Mouse (Mus musculus): ENCODE results near the gene Hoxa5. TPM values are rescaled to one million over a fixed set of nuclear protein-coding genes. Genes with fewer than 3 reads are reported as not detected.

The Hoxa5 gene
- 11.8 TPM for polyA plus RNA-seq (2014; fragmentation: Illumina TruSeq; extraction: RNeasy Lipid Tissue Mini Kit (QIAGEN cat#74804); ENCODE audit: low read depth, low replicate concordance)

DNA sequence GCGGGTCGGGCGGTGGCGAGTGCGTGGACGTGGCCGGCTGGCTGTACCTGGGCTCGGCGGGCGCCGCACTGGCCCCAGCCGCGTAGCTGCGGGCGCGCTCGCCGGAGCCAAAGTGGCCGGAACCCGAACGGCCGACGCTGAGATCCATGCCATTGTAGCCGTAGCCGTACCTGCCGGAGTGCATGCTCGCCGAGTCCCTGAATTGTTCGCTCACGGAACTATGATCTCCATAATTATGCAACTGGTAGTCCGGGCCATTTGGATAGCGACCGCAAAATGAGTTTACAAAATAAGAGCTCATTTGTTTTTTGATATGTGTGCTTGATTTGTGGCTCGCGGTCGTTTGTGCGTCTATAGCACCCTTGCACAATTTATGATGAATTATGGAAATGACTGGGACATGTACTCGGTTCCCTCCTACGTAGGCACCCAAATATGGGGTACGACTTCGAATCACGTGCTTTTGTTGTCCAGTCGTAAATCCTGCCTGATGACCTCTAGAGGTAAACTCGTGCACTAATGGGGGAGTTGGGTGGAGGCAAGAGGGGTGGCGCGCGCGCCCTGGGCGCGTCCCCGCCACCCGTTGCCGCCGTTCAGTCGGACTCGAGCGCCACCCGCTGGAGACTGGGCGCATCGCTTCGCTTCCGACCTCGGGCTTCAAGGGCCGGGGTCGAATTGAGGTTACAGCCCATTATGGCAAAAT is at the start of gene Hoxa5:
TSS of gene Hoxa5 (minus strand) at position 538 of the 703 bp plus-strand sequence.

DNA sequence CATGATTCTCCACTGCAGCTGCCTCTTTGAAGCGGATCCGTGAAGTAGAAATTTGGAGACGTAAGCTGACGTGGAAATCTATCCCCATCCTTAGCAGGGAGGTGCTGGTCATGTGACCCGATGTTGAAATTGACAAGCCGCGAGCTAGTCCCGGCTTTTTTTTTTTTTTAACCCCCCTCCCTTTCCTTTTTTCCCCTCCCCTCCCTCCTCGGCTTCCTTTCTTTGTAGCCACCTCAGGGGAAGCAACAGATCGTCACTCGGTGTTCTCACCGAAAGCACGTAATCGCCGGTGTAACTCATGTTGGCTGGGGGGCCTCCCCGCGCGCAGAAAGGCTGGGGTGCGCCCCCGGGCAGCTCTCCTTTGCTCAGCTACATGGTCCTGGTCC is 41.4 kb upstream of the Hoxa5 start, which contains the start of gene Hoxa11:
TSS of gene Hoxa11 (minus strand) at position 54 of the 386 bp plus-strand sequence.

DNA sequence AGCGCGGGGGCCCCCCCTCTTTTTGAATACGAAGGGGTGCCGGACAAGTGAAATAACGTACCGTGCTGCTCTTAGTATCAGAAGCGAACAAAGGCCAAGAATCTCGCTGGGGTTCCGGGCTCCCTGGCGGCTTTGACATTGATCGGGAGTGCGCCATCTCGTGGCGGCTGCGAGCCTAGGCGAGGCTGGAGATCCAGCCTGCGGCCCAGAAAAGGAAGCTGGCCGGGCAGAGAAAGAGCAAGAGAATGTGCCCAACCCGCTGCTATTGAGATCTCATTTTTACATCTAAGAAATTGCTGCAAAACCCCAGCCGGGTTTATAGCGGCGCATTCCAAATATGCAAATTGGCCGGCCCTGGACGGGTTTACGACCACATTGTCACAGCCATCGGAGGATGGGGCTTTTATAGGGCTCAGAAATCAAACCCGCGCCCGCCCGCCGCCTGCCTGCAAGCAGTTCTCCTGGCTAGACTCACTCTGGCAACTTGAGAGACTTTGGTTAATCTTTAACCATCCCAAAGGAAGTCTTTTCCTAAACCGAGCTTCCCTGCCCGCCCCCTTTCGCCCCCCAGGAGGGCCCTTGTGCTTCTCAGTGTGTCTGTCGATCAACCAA is 36.1 kb upstream of the Hoxa5 start, which contains the start of gene Hoxa10:
TSS of gene Hoxa10 (minus strand) at position 466 of the 612 bp plus-strand sequence.

DNA sequence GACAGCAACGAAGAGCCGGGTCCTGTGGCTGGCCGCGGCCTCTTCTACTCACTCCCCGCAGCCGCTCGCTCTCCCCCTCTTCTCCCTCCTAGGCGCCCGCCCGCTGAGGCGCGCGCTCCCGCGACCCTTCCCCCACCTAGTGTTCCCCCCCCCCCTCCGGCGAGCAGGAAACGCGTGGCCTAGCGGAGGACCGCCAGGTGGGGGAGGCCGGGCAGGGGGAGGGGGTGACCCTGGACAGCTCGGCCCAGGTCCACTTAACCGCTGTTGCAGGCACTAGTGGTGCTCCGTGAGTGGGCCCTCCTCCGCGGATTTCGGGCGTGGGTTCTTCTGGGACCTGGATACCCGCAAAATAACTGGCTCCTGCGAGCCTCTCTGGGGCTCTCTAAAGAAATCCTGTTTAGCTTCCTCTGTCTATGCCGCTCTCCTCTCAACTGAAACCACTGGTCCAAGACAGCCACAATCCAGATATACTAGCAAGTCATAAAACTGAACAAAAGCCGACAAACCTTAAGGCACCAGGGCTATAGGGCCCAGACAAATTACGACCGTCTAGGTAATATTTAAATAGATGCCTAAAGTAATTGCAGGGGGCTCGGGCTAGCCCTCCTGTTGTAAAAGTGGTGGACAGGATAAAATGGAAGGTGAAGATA is 26.3 kb upstream of the Hoxa5 start, which contains the start of gene Hoxa9:
TSS of gene Hoxa9 (minus strand) at position 574 of the 650 bp plus-strand sequence.

DNA sequence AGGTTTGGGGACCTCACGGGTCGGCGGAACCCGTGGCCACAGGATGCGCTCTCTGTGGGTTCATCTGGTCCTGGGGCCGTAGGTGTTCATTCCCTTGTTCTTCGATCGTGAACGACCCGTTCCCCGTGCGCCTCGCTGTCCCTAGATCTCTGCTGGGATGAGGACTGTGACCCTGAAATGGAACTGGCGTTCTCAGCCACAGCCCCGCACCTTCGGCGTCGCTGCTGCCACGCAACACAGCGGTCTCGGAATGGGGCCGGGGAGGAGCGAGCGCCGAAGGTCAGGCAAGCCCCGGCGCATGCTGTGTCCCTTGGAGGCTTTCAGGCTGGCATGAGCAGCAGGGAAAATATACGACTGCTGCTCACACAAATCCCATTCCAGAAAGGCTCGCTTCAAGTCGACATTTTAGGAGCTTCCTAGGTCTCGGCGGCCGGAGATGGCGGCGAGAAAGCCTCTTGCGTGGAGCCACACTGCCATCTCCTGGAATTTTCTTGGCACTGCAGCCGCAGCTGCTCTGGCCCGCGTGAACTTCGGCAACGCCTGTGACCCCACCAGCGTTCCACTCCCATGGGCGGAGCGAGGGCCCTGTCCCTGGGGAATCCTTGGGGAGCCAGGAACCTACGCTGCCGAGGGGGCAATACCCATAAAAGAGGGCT is 17.1 kb upstream of the Hoxa5 start, which contains the start of gene Hoxa7:
TSS of gene Hoxa7 (minus strand) at position 518 of the 656 bp plus-strand sequence.

DNA sequence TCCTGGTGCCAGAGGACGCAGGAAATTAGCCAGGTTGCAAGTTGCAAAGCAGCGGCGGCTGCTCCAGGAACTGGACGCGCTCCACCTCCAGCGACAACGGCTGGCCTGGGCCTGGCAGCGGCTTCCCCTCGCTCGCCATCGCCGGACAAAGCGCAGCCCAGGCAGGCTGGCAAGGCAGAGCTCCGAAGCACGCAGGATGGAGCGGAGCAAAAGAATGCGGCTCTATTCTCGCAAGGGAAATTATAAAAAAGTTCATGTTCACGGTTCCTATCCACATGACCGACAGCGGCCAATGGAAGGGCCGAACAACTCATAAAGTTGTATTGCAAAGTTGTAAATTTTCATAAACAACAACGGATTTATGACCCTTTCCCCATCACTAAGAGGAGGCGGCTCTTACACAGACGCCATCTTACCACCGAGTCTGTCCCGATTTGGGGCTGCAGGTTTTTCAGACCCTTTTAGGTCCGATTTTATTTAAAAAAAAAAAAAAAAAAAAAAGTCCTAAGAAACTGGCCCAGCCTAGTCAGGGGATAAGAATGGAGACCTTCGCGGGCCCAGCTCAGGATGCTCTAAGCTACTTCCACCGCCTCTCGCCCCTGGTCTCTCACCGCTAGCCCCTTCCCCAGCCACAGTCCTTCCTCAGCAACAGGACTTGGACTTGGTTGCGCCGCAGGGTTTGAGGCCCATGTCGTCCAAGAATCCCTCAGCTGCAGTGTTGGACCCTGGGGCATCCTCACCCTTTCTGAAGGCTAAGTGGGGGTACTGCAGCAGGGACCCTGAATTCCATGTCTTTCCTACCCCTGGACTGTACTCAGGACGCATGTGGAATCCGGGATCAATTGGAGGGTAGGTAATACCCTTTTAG is 9.0 kb upstream of the Hoxa5 start, which contains the start of the genes Hoxa3 and Gm28308:
TSS of gene Hoxa3 (minus strand) at position 218 of the 868 bp plus-strand sequence.
TSS of gene Gm28308 (minus strand) at position 221 of the 868 bp plus-strand sequence.

DNA sequence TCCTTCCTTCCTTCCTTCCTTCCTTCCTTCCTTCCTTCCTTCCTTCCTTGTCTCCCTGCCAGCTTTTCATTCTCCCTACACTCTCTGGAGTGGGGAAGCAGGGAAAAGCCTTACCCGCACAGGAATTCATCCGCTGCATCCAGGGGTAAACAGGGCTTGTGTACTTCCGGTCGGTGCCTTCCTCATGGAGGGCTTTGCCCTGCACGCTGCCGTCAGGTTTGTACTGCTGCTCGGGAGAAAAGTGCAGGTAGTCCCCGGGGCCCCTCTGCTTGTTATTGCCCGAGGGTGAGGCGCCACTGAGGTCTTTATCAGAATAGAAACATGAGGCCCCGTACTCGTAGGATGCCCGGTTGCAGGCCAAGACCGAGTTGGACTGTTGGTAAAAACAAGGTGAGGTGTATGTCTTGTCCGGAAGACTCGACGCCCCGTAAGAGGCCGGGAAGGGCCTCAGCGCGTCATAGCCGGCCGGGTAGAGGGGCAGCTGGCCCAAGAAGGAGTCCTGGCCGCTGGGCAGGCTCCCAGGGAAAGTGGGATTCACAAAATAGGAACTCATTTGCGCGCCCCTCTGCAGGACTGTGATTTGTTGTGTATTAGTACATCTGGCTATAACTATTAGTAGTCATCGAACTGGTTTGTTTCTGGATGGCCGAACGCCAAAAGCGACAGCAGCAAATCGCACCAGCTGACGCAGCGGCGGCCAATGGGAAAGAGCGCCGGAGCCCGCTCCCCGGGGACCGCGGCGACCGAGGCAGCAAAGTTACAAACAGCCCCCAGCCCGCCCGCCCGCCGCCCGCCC is 3.9 kb upstream of the Hoxa5 start, which contains the start of gene Hoxa6:
TSS of gene Hoxa6 (minus strand) at position 651 of the 796 bp plus-strand sequence.

DNA sequence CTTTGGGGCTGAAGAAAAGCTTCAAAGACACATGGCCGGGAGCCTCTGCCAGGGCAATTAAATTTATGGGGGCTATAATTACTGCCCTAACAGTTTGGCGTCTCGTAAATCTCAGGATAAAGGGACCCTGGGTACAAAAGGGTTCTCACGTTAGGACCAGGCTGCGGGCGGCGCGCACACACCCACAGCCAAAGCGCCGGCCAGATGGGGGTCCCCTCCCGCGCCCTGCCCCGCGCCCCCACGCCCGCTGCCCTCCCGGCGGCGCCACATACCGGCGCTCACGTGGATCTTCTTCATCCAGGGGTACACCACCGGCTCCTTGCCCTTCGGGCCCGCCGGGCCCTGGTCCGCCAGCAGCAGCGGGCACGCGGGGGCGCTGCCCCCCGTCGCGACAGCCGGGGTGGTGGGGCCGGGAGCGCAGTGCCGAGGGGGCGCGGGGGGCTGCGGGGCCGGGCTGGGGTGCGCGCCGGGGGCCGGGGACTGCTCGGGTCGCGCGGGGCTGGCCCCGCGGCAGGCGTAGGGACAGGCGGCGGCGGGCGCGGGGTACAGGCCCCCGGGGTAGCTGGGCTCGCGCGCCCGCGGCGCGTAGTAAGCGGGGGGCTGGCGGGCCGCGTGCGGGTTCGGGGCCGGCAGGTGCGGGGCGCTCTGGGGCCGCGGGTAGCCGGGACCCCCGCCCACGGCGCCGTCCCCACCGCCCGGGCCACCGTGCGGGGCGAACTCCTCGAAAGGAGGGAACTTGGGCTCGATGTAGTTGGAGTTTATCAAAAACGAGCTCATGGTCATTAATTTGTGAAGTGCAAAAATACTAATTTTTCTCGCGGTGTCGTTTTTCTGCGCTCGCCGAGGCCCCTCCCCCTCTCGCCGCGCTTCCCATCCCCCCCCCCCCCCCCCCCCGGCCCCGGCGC is 13.2 kb downstream of the Hoxa5 start, which contains the start of gene Hoxa4:
TSS of gene Hoxa4 (minus strand) at position 848 of the 905 bp plus-strand sequence.

DNA sequence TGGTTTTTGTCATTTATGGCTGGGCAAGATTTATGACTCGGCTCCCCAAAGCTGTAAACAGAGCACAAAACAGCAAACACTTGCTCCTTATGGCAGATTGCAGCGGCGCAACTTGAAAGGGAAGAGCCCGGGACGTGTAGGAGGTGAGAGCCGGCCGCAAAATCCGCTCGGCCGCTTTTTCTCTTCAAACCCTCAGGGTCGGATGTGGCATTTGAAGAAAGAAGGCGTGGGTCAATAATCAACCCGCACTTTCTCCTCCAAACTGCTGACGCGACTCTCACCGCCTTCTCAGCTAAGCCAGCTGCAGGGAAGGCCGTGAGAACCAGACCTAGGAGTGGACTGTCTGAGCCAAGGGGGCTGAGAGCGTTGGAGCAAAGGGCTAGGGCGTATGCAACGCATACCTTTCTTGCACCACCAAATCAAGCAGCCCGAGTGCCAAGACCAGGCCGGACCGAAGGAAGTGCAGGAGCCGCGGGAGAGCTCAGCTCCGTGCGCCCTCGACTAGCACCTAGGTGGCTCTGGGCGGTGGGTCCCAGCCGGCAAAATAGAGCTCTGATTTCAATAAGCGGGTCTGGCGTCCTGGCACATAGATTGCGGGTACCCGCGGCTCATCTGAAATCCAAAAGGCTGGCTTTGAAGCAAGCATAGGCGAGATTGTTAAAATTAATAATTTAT is 27.2 kb downstream of the Hoxa5 start, which contains the start of gene 5730596B20Rik:
TSS of gene 5730596B20Rik (plus strand) at position 438 of the 675 bp plus-strand sequence.

DNA sequence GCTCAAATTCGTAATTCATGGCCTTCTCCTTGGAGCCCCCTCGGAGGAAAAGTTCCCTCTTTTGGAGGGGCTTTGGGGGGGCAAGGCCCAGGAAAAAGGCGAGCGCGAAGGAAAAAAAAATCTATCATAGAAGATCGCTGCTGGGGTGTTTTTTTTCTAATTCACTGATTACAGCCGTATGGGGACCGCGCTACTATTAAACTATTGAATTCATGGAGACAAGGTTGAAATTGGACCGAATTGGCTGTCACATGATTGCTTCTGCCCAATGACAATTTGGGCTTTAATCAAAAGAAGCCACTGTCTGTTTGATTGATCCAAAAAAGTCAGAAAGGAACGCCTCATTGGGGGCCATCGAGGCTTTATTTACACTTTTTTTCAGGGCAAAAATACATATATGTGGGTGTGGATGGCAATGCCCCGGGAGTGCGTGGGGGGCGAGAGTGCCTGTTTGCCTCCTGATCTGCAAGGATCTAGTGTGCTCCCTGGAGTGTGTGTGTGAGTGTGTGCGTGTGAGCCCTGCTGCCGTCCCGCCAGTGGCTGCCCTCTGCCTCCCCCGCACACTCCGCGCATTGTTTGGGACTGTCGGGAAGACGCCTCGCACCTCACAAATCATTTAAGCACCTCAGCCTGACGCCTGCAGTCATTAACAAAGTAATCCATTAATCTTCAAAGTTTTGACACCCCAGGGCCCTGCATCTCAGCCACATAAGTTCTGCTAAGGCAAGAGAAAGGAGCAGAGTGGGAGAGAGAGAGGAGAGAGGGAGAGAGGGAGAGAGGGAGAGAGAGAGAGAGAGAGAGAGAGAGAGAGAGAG is 39.6 kb downstream of the Hoxa5 start, which contains the start of gene Hoxa2:
TSS of gene Hoxa2 (minus strand) at position 206 of the 815 bp plus-strand sequence.

DNA sequence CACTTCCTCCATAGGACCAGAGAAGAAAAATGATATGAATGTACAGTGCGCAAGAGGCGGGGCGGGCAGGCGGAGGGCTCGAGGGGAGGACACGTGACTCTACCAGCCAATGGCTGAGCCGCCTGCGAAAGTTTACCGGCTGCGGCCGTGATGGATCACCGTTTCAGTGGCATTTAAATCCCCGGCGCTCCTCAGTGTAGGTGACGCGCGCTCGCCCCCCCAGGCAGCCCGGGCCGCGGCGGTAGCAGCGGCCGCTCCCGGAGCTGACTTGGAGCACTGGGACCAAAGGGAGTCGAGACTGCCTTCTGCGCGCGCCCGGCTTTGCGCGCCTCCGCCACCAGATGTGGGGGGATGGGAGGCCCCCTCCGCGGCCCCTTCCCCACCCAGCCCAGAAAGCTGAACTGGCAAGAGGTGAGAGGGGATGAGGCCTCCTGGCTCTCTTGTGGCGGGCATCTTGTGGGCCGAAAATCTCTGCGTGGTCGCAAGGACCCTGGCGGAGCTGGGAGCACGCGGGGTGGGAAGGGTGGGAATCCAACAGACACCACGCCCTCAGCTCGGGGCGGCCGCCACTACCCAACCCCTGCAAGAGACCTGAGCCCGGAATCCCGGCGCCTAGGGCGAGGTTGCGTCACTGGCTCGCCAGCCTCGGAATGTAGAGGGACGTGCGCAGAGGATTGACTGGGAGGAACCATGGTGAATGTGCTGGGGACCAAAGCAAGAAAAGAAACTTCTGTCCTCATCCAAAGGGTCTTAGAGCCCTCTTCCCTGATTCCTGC is 45.9 kb downstream of the Hoxa5 start, which contains the start of gene Hoxa1:
TSS of gene Hoxa1 (minus strand) at position 42 of the 776 bp plus-strand sequence.

Other genes starting within 250 kb of the Hoxa5 start
- 80.7 TPM for gene Skap2, start 192.0 kb downstream of the Hoxa5 start, polyA plus RNA-seq (2014; fragmentation: Illumina TruSeq; extraction: RNeasy Lipid Tissue Mini Kit (QIAGEN cat#74804); ENCODE audit: low read depth, low replicate concordance)
- gene Hoxa1, start 46.3 kb downstream of the Hoxa5 start, polyA plus RNA-seq (2014; fragmentation: Illumina TruSeq; extraction: RNeasy Lipid Tissue Mini Kit (QIAGEN cat#74804); ENCODE audit: low read depth, low replicate concordance): 0.93 TPM
- 1.5 TPM for gene Hoxa2, start 39.8 kb downstream of the Hoxa5 start, polyA plus RNA-seq (2014; fragmentation: Illumina TruSeq; extraction: RNeasy Lipid Tissue Mini Kit (QIAGEN cat#74804); ENCODE audit: low read depth, low replicate concordance)
- not detected for gene 5730596B20Rik, start 27.1 kb downstream of the Hoxa5 start, polyA plus RNA-seq (2014; fragmentation: Illumina TruSeq; extraction: RNeasy Lipid Tissue Mini Kit (QIAGEN cat#74804); ENCODE audit: low read depth, low replicate concordance)
- 0.47 TPM for gene Hoxa4, start 12.8 kb downstream of the Hoxa5 start, polyA plus RNA-seq (2014; fragmentation: Illumina TruSeq; extraction: RNeasy Lipid Tissue Mini Kit (QIAGEN cat#74804); ENCODE audit: low read depth, low replicate concordance)
- not detected for gene Hoxa6, start 4.1 kb upstream of the Hoxa5 start, polyA plus RNA-seq (2014; fragmentation: Illumina TruSeq; extraction: RNeasy Lipid Tissue Mini Kit (QIAGEN cat#74804); ENCODE audit: low read depth, low replicate concordance)
- gene Hoxa3, start 8.7 kb upstream of the Hoxa5 start, polyA plus RNA-seq (2014; fragmentation: Illumina TruSeq; extraction: RNeasy Lipid Tissue Mini Kit (QIAGEN cat#74804); ENCODE audit: low read depth, low replicate concordance): 3.1 TPM
- gene Gm28308, start 8.8 kb upstream of the Hoxa5 start, polyA plus RNA-seq (2014; fragmentation: Illumina TruSeq; extraction: RNeasy Lipid Tissue Mini Kit (QIAGEN cat#74804); ENCODE audit: low read depth, low replicate concordance): not detected
- 9.6 TPM for gene Hoxa7, start 17.3 kb upstream of the Hoxa5 start, polyA plus RNA-seq (2014; fragmentation: Illumina TruSeq; extraction: RNeasy Lipid Tissue Mini Kit (QIAGEN cat#74804); ENCODE audit: low read depth, low replicate concordance)
- 1.1 TPM for gene Hoxa9, start 26.5 kb upstream of the Hoxa5 start, polyA plus RNA-seq (2014; fragmentation: Illumina TruSeq; extraction: RNeasy Lipid Tissue Mini Kit (QIAGEN cat#74804); ENCODE audit: low read depth, low replicate concordance)
- gene Hoxa10, start 36.3 kb upstream of the Hoxa5 start, polyA plus RNA-seq (2014; fragmentation: Illumina TruSeq; extraction: RNeasy Lipid Tissue Mini Kit (QIAGEN cat#74804); ENCODE audit: low read depth, low replicate concordance): 1.0 TPM
- not detected for gene Hoxa11, start 41.2 kb upstream of the Hoxa5 start, polyA plus RNA-seq (2014; fragmentation: Illumina TruSeq; extraction: RNeasy Lipid Tissue Mini Kit (QIAGEN cat#74804); ENCODE audit: low read depth, low replicate concordance)
- gene Hoxa13, start 56.3 kb upstream of the Hoxa5 start, polyA plus RNA-seq (2014; fragmentation: Illumina TruSeq; extraction: RNeasy Lipid Tissue Mini Kit (QIAGEN cat#74804); ENCODE audit: low read depth, low replicate concordance): not detected
- gene Evx1, start 108.9 kb upstream of the Hoxa5 start, polyA plus RNA-seq (2014; fragmentation: Illumina TruSeq; extraction: RNeasy Lipid Tissue Mini Kit (QIAGEN cat#74804); ENCODE audit: low read depth, low replicate concordance): not detected